Comparison of ENCODE assay signal across 8 mouse cellular contexts in the genomic region with DNA sequence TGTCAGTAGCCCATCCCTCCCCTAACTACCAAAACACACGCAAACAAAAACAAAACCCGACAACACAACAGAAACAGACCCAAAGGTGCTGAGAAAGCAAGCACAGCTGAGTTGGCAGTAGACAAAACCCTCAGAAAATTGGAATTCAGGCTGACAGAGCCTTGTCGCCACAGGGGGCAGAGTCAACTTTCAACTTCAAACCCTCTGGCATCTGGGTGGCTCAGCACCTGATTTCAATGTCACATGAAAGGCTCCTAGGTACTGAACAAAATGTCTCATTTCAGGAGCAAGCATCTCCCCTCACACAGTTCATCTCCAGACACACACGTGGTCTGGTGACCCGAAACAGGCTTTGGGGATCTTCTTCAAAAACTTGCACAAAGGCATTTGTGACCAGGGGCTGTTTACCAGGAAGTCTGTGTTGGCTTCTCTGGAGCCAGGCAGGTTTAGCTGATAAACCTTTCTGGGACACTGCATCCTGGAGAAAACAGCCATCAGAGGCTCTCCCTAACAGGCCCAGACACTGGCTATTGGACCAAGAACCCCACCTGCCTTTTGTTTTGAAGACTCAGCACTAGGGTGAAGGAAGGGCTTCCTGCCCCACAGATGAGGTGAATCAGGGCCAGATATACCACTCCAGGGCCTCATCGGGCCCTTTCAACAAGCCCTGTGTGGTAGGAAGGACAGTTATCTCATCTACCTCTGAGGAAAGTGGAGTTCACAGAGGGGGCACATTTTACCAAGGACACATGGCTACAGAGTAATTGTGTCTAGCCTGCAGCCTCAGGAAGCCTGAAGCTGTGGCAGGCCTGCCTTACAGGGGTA.
DNase-seq lines count a peak whose midpoint lies in the region; ATAC-seq and TF ChIP-seq lines count a peak whose summit lies in the region.

No protein-coding gene starts in this region.

- no peaks in the 10 kb centered on the region for H3K27me3 ChIP-seq in heart, embryonic 11.5 days (ENCODE audit: control insufficient read depth, insufficient read depth, low read length)
- H3K27me3 ChIP-seq in C2C12 (ENCODE audit: control insufficient read depth, insufficient read depth, insufficient read length): no peaks in the 10 kb centered on the region
- H3K27me3 ChIP-seq in forebrain, embryonic 12.5 days: no peaks in the 10 kb centered on the region
- no peaks in the 10 kb centered on the region for H3K27me3 ChIP-seq in midbrain, embryonic 13.5 days

- H3K4me2 ChIP-seq in heart, embryonic 11.5 days: no peak overlapping the region
- H3K4me2 ChIP-seq in forebrain, embryonic 12.5 days: no peak overlapping the region
- H3K4me2 ChIP-seq in midbrain, embryonic 13.5 days (replicated peaks): no peak overlapping the region

- peaks cover 27% of the 10 kb centered on the region for H3K79me2 ChIP-seq in C2C12 (ENCODE audit: control insufficient read depth, insufficient read depth)

- intact Hi-C loops in heart, postnatal 25 days (cut with DNase I): loop anchor here (5.0 kb wide), 3 partner anchors 33 to 298 kb away; no protein-coding TSS in a partner anchor

- H3K79me3 ChIP-seq in C2C12 (ENCODE audit: low read depth): peaks cover 4% of the 10 kb centered on the region

- no peak for DNase-seq in heart, postnatal 25 days (ENCODE audit: low spot score)
- no peak for DNase-seq in ovary, adult 18-20 months (ENCODE audit: low spot score)
- no peak for DNase-seq in spleen, postnatal 14 days (ENCODE audit: low spot score in 2 of 2)

- no peaks in the 10 kb centered on the region for H3K36me3 ChIP-seq in heart, embryonic 11.5 days (ENCODE audit: control insufficient read depth, insufficient read depth, low read length)
- H3K36me3 ChIP-seq in C2C12 (ENCODE audit: control insufficient read depth, insufficient read depth): no peaks in the 10 kb centered on the region
- no peaks in the 10 kb centered on the region for H3K36me3 ChIP-seq in forebrain, embryonic 12.5 days (replicated peaks)
- H3K36me3 ChIP-seq in midbrain, embryonic 13.5 days: no peaks in the 10 kb centered on the region

- 48% methylated on average over 6 of the region's 6 CpGs for WGBS in heart, embryonic 11.5 days (ENCODE audit: insufficient replicate concordance)
- WGBS in forebrain, embryonic 12.5 days: 43% methylated on average over 6 of the region's 6 CpGs
- WGBS in midbrain, embryonic 13.5 days: 44% methylated on average over 6 of the region's 6 CpGs

- no peak for TF ChIP-seq CTCF in C2C12 (IDR thresholded peaks at IDR 0.05; ENCODE audit: control insufficient read depth, insufficient read depth, insufficient read length)

- no peak for ATAC-seq in heart, embryonic 11.5 days (replicated peaks; ENCODE audit: insufficient number of reproducible peaks, low FRiP score, low TSS enrichment)
- no peak for ATAC-seq in forebrain, embryonic 12.5 days (ENCODE audit: low FRiP score)
- no peak for ATAC-seq in midbrain, embryonic 13.5 days
- no peak for ATAC-seq in erythroid progenitor cell, adult 5-6 weeks (replicated peaks; ENCODE audit: low FRiP score, poor library complexity, severe bottlenecking)

- H3K4me3 ChIP-seq in heart, embryonic 11.5 days (ENCODE audit: low read depth, low read length): no peak overlapping the region
- H3K4me3 ChIP-seq in C2C12 (ENCODE audit: insufficient read depth, poor library complexity, severe bottlenecking): no peak overlapping the region
- no peak overlapping the region for H3K4me3 ChIP-seq in forebrain, embryonic 12.5 days (replicated peaks)
- H3K4me3 ChIP-seq in midbrain, embryonic 13.5 days (replicated peaks): no peak overlapping the region

- H3K4me1 ChIP-seq in heart, embryonic 11.5 days (ENCODE audit: control insufficient read depth, insufficient read depth, low read length): peaks cover 85% of the 10 kb centered on the region
- peaks cover 92% of the 10 kb centered on the region for H3K4me1 ChIP-seq in forebrain, embryonic 12.5 days
- peaks cover 88% of the 10 kb centered on the region for H3K4me1 ChIP-seq in midbrain, embryonic 13.5 days (replicated peaks)

- H3K9me3 ChIP-seq in heart, embryonic 11.5 days (replicated peaks; ENCODE audit: control insufficient read depth, low read length): no peaks in the 10 kb centered on the region
- no peaks in the 10 kb centered on the region for H3K9me3 ChIP-seq in forebrain, embryonic 12.5 days
- no peaks in the 10 kb centered on the region for H3K9me3 ChIP-seq in midbrain, embryonic 13.5 days

- peak overlapping the region; percentile 44 for H3ac ChIP-seq in C2C12 (ENCODE audit: control insufficient read depth, insufficient read length, low read depth)

- H3K9ac ChIP-seq in heart, embryonic 11.5 days (ENCODE audit: low read depth, low read length): peak overlapping the region; percentile 17; the same call in 1 of the 2 replicates
- no peak overlapping the region for H3K9ac ChIP-seq in forebrain, embryonic 12.5 days
- peak overlapping the region; percentile 29; the same call in 1 of the 2 replicates for H3K9ac ChIP-seq in midbrain, embryonic 13.5 days (replicated peaks)

- peak overlapping the region; percentile 76 for H3K27ac ChIP-seq in heart, embryonic 11.5 days (ENCODE audit: low read depth, low read length)
- peak overlapping the region; percentile 62 for H3K27ac ChIP-seq in forebrain, embryonic 12.5 days
- peak overlapping the region; percentile 73 for H3K27ac ChIP-seq in midbrain, embryonic 13.5 days

TF ChIP-seq in C2C12, 6 proteins besides CTCF, POLR2A, EP300 and RAD21:
- no peak for TF ChIP-seq USF1 (IDR thresholded peaks at IDR 0.05; ENCODE audit: low read depth)
- TF ChIP-seq FOSL1 (IDR thresholded peaks at IDR 0.05; ENCODE audit: insufficient read depth, low read length, poor library complexity, severe bottlenecking): no peak
- TF ChIP-seq MYOG (IDR thresholded peaks at IDR 0.05; ENCODE audit: control insufficient read depth, extremely low read depth, insufficient read length): no peak
- no peak for TF ChIP-seq CEBPB (IDR thresholded peaks at IDR 0.05; ENCODE audit: low read depth)
- TF ChIP-seq MYOD1 (IDR thresholded peaks at IDR 0.05; ENCODE audit: control insufficient read depth, insufficient read length, low read depth): no peak
- TF ChIP-seq MAX (IDR thresholded peaks at IDR 0.05): no peak
